Mouse (Mus musculus) kidney, adult 9 months (tissue): ENCODE measurements around the gene Xylt1.
A peak's percentile ranks its signal among the peaks of the same experiment; 100 is the strongest.

ENCODE experiments used
- DNase-seq: peaks from one replicate; pipeline ENCODE4 v3.0.0; 2022

The Xylt1 gene

DNA sequence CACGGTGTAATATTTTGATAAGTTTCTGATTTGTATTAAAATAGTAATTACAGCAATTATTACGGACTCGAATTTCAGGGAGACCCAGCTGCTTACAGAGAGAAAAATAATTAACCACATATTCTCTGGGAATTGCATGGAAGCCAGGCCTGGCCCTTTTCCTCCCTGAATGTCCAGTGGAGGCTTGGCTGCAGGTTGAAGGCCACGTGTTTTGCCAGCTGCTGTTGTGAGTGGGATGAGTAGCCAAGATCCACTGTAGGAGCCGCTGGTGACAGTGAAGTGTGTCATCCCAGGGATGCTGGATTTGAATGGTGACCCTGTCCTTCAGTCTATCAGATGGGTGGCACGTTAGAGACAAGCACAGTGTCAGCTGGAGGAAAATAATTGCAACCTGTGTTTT lies 14.7 kb downstream of the Xylt1 start:
- DNase-seq: no peak

DNA sequence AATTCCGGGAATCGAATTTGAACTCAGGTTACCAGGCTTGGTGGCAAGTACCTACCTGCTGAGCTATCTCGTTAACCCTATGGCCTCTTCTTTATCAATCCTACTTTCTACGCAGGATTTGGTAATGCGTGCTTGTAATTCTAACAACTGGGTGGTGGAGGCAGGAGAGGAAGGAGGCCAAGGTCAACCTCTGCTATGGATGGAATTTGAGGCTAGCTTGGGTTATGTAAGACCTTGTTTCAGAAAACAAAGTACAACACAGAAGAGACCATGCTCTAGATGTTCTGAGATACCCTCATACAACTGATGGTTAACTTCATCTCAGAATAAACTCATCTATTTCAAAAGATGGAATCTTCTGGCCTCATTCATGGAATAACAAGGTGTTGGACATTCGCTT lies 17.1 kb downstream of the Xylt1 start:
- peak; percentile 57 for DNase-seq

GRCm38 (mm10) chr7:117399971-117400370 lies 19.2 kb downstream of the Xylt1 start:
- no peak for DNase-seq

DNA sequence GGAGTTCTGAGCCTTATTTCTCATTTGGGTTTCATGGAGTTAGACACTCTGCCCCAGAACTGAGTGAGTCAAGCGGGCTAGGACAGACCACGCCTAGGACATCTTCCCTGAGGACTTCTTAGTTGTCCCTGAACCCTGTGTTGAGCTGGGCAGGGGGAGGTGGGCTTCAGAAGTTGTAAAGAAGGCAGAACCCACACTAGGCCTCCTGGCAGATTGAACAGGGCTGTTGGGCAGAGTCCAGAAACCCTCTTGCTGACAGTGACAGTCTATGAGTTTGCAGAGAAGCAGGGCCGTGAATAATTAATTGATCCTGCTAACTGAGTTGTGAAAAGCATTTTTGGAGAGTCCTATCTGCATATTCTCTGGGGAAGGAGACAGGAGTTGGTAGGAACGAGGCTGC lies 20.8 kb downstream of the Xylt1 start:
- DNase-seq: peak; percentile 87

DNA sequence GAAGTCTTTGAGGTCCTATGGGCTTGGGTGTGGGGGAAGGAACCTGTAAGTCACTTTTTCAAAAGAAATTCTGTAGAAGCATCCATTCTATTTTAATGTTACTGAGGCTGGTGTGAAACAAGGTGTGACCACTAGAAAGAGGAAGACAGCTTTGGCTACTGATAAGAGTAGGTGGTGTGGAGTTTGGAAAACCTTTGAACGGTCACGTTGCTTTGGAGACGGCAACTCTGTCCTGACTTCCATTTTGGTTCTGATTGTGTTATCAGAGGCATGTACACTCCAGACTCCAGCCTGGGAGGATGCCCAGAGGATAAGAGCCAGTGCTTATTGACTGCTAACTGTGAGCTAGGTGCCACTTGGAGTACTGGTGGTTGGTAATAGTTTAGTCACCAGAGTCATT lies 25.6 kb downstream of the Xylt1 start:
- no peak for DNase-seq

GRCm38 (mm10) chr7:117409268-117409988 lies 28.6 kb downstream of the Xylt1 start:
- no peak for DNase-seq

GRCm38 (mm10) chr7:117411874-117412273 lies 31.1 kb downstream of the Xylt1 start:
- DNase-seq: no peak

DNA sequence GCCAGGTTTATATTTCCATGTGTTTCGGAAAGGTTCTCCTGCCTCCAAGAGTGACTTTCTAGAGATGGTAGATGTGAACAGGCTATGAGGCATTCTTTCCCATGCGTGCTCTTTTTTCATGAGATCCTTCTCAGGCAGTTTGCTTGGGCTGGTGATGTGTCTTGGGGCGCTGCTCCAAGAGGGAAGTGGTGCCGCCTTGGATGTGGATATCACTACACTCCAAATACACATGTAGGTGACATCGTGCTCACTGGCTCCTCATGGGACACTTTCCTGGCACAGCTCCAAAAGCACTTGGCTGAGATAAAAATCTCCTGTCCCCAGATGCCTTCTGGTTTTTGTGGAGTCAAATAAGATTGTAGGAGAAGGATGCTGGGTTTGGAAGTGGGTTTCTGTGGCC lies 31.6 kb downstream of the Xylt1 start:
- peak; percentile 42 for DNase-seq

- DNase-seq: no peak
Measured at GRCm38 (mm10) chr7:117414341-117415008, 33.7 kb downstream of the Xylt1 start.

GRCm38 (mm10) chr7:117415009-117415363 lies 34.2 kb downstream of the Xylt1 start:
- no peak for DNase-seq

DNA sequence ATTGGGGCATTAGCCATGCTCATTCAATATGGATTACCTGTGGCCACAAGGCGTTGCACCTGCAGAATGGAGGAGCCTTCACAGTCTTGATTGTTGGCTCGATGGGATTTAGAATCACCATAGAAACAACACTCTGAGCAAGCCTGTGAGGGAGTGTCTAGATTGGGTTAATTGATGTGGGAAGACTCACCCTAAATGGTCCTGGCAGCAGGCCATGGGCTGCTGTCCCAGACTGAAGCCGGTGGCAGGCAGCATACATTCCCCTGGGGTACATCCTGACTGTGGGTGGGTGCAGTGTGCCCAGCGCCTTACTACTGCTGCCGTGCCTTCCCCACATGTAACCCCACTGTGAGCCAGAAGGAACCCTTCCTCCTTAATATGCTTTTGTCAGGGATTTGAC lies 38.3 kb downstream of the Xylt1 start:
- DNase-seq: peak; percentile 62

DNA sequence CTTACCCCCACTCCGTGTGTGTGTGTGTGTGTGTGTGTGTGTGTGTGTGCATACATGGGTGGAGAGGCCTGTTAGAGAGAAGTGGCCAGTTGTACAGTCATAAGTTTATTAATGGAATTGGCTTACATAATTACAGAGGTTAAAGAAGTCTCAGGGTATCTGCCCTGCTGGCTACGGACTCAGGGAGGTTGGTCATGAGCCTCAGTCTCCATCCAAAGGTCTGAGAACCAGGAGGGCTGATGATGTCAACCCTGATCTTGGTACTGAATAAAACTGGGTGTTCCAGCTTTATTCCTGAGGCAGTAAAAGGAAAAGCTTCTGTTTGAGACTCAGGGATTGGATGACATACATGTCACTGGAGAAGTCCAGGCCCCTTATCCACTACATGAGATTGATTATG lies 39.1 kb downstream of the Xylt1 start:
- DNase-seq: peak; percentile 81

GRCm38 (mm10) chr7:117420301-117420700 lies 39.5 kb downstream of the Xylt1 start:
- no peak for DNase-seq

- DNase-seq: no peak
Measured at GRCm38 (mm10) chr7:117420836-117421566, 40.2 kb downstream of the Xylt1 start.

- no peak for DNase-seq
Measured at GRCm38 (mm10) chr7:117424841-117425240, 44.1 kb downstream of the Xylt1 start.

- peak; percentile 84 for DNase-seq
Measured at GRCm38 (mm10) chr7:117426366-117426765, 45.6 kb downstream of the Xylt1 start.

DNA sequence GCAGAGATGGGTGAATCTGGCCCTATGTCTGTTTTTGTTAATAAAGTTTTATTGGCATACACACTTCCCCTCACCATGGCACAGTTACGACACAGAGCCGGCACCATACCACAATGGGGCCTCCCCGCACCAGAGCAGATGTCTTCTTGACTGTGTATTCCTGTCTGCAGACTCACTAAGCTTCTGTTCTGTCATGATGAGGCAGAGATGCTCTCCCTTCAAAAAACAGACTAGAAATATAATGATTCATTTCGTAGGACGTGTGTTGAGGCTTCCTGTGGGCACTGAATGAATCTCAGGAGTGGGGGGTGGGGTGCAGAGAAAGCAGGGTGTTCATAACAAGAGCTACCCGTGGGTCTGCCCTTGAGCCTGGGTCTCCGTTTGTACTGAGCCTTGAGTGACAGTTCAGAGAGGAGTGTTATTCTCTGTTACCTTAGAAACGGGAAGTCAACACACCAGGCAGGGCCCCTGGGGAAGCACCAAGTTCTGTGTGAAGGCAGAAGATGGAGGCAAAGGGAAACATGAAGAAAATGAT lies 48.0 kb downstream of the Xylt1 start:
- no peak for DNase-seq

GRCm38 (mm10) chr7:117429483-117429882 lies 48.7 kb downstream of the Xylt1 start:
- no peak for DNase-seq

DNA sequence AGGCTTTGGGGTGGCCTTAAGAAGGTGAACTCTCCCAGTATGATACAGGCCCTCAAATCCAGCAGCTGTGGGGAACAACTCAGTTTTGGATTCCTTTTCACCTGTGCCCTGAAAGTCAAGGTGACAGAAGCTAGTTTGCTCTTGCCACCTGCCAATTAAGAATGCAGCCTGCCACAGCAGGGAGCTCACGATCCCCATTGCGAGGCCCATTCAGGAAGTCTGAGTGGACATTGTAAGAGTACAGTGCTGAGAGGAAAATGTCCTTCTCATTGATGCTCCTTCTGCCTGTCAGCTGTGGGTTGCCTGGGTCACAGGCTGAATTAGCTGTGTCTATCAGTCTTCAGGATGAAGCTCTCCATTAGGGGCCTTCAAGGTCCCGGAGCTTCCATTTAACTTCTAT lies 49.1 kb downstream of the Xylt1 start:
- no peak for DNase-seq

- no peak for DNase-seq
Measured at GRCm38 (mm10) chr7:117430361-117430935, 49.7 kb downstream of the Xylt1 start.

DNA sequence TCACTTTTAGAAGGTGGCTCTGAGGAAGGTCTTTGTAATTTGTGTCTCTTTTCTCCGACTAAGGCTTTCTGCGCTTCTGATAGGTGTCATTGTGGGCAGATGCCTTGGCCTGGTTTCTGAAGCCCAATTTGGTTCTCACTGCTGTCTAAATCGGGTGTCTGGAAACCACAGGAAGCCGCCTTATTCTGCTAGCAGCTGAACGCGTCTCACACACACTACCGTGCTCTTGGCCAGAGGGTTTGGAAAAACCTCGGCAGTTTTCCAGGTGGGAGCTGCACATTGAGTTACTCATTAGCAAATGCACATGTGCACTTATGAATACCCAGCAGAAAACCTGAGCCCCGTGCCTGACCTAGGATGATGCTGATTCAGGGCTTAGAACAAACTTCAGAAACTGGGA lies 52.9 kb downstream of the Xylt1 start:
- DNase-seq: peak; percentile 97

DNA sequence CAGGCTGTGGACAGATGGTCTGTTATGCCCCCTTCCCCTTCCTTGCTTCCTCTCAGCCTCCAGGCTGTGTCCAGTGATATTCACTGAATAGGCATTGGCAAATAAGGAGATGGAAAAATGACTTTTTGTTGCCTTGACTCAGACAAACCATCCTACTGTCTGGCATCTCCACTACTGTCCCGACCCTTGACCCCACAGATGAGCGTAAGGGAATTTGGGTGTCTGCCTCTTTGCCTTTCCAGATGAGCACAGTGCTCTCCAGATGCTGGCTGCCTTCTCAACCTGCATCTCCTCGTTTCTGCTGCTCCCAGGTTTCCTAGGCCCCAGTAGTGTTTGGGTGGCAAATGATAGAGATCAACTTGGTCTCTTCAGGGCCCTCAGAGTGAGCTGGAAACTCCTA lies 54.3 kb downstream of the Xylt1 start:
- DNase-seq: peak; percentile 56

DNA sequence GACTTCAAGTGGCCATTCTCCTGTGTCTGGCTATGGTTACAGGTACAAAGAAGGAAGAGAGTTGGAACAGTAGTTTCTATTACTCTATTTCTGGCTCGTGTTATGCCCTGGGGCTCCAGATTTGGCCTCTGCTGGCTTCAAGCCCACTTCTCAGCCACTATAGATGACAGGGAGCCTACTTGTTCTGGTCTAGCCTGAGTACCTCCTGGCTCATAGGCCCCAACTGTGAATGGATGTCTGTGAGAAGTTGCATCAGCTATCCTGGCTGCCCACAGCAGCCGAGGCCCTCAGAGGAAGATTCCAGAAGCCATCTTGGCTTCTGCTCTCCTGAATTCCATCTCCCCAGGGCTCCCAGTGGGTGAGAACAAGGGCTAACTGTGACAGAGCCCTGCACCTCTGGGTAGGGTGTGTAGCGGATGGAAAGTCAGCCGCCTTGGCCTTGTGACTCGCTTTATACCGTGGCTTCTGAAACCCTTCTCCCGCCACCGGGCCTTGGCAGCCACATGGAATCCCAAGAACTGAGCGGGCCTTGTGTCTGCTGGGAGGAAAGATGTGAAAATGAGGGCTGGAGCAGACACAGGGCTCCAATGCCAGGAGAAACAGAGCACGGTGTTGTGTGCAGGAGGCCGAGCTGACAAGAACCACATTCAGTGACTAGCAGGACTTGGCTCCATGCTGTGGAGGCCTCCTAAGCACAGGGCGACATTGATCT lies 55.1 kb downstream of the Xylt1 start:
- peak; percentile 49 for DNase-seq
